In genomic region chr17:84657782-84658181, GRCm38 (mm10) we compare ENCODE assay signal across 1 mouse cellular context.
TF ChIP-seq lines count a peak whose summit lies in the region.

No protein-coding gene starts in this region.

TF ChIP-seq in MEL, 35 proteins besides CTCF, POLR2A, EP300 and RAD21:
- TF ChIP-seq TCF12 (IDR thresholded peaks at IDR 0.05; ENCODE audit: low read depth, low read length) (no peak), USF1 (IDR thresholded peaks at IDR 0.05; ENCODE audit: low read depth, low read length) (0 out of 2 replicates have a peak, but pooled peaks have one; percentile 41)
